Mouse (Mus musculus) stomach, embryonic 14.5 days (tissue): ENCODE results near the gene Lin7c. TPM values are rescaled to one million over a fixed set of nuclear protein-coding genes. Genes with fewer than 3 reads are reported as not detected.

ENCODE experiments used
- ATAC-seq: fragments of 200-750 bp; cut with Nextera tagmentation; 2 replicates; pipeline ENCODE4 v1.8.0; 2017; ENCODE audit warnings: low read depth, moderate TSS enrichment; ENCODE audit not compliant: insufficient number of reproducible peaks, insufficient read depth, low FRiP score
- H3K27ac ChIP-seq: fragments of 300-500 bp; sonication (generic); 2 replicates; pipeline ENCODE4 v1.5.1; 2014; ENCODE audit warnings: mild to moderate bottlenecking, low read length, moderate library complexity, mixed read lengths
- H3K27me3 ChIP-seq: fragments of 300-500 bp; sonication (generic); 2 replicates; pipeline ENCODE4 v1.6.1; 2014; ENCODE audit warnings: low read length, control low read depth, mixed read lengths; ENCODE audit not compliant: control insufficient read depth, insufficient read depth
- H3K36me3 ChIP-seq: fragments of 300-500 bp; sonication (generic); 2 replicates; pipeline ENCODE4 v1.6.1; 2014; ENCODE audit warnings: mild to moderate bottlenecking, control low read depth, low read length, moderate library complexity, mixed read lengths; ENCODE audit not compliant: control insufficient read depth, insufficient read depth
- H3K4me1 ChIP-seq: fragments of 300-500 bp; sonication (generic); 2 replicates; pipeline ENCODE4 v1.6.1; 2014; ENCODE audit warnings: low read length, control low read depth, mixed read lengths; ENCODE audit not compliant: control insufficient read depth, insufficient read depth
- H3K4me2 ChIP-seq: fragments of 300-500 bp; sonication (generic); replicated peaks from 2 replicates; pipeline ENCODE4 v1.6.1; 2014; ENCODE audit warnings: low read depth, low read length, control low read depth
- H3K4me3 ChIP-seq: fragments of 300-500 bp; sonication (generic); 2 replicates; pipeline ENCODE4 v1.5.1; 2014; ENCODE audit warnings: low read depth, low read length, control low read depth
- H3K9ac ChIP-seq: fragments of 300-500 bp; sonication (generic); replicated peaks from 2 replicates; pipeline ENCODE4 v1.6.1; 2014; ENCODE audit warnings: low read depth, mild to moderate bottlenecking, control low read depth, low read length, moderate library complexity, mixed read lengths
- H3K9me3 ChIP-seq: fragments of 300-500 bp; sonication (generic); 2 replicates; pipeline ENCODE4 v1.6.1; 2016; ENCODE audit warnings: low read depth, low read length, control low read depth; ENCODE audit not compliant: control insufficient read depth
- WGBS: fragments of 180-500 bp; shearing (Covaris S2); extraction: QIAGEN DNeasy Blood & Tissue Kit; methylation state at CpG from one replicate; pipeline ENCODE4 v1.1.7; 2014; 5-methylcytosine and 5-hydroxymethylcytosine counted together
- polyA plus RNA-seq: library from polyadenylated mRNA; unstranded; fragments of >200 nt; fragmentation: Nextera tagmentation; extraction: Ambion mirVana; gene quantifications from 2 replicates; pipeline ENCODE4 v1.2.1, GENCODE M21; 2014

The Lin7c gene
- polyA plus RNA-seq, 1 experiment from 2014 or later: 68.8 TPM

- H3K4me1 ChIP-seq: no peaks in the 10 kb centered on the region
- WGBS: 48% methylated on average over 1 of the region's 1 CpGs
- no peak overlapping the region for H3K27ac ChIP-seq
- H3K9ac ChIP-seq: no peak overlapping the region
- no peak overlapping the region for H3K4me3 ChIP-seq
- no peaks in the 10 kb centered on the region for H3K27me3 ChIP-seq
- H3K9me3 ChIP-seq: no peaks in the 10 kb centered on the region
- no peaks in the 10 kb centered on the region for H3K36me3 ChIP-seq
- no peak for ATAC-seq
- no peak overlapping the region for H3K4me2 ChIP-seq
These were observed 9.0 kb upstream of the Lin7c start for GRCm38 (mm10) chr2:109881625-109882024.

GRCm38 (mm10) chr2:109884106-109884505 is 6.5 kb upstream of the Lin7c start:
- no peak for ATAC-seq
- no peaks in the 10 kb centered on the region for H3K36me3 ChIP-seq
- H3K4me1 ChIP-seq: no peaks in the 10 kb centered on the region

GRCm38 (mm10) chr2:109884507-109884906 is 6.1 kb upstream of the Lin7c start:
- H3K9ac ChIP-seq: no peak overlapping the region
- 61% methylated on average over 4 of the region's 4 CpGs for WGBS

More at GRCm38 (mm10) chr2:109884106-109884505, 6.5 kb upstream of the Lin7c start:
- H3K9me3 ChIP-seq: no peaks in the 10 kb centered on the region
- H3K4me2 ChIP-seq: no peak overlapping the region
- no peak overlapping the region for H3K27ac ChIP-seq
- 76% methylated on average over 4 of the region's 4 CpGs for WGBS
- H3K27me3 ChIP-seq: no peaks in the 10 kb centered on the region
- no peak overlapping the region for H3K4me3 ChIP-seq
- no peak overlapping the region for H3K9ac ChIP-seq

GRCm38 (mm10) chr2:109890068-109890467 is 585 bp upstream of the Lin7c start:
- ATAC-seq: no peak
- Histone ChIP-seq H3K4me1 (peaks cover 13% of the 10 kb centered on the region), H3K9me3 (peaks cover 4% of the 10 kb centered on the region; the same call in 1 of the 2 replicates), H3K27me3 (no peaks in the 10 kb centered on the region), H3K27ac (no peak overlapping the region), H3K4me3 (peak overlapping the region; percentile 86), H3K4me2 (peak overlapping the region; percentile 40), H3K36me3 (peaks cover 9% of the 10 kb centered on the region; the same call in 1 of the 2 replicates), H3K9ac (no peak overlapping the region)
- WGBS: 38% methylated on average over 4 of the region's 4 CpGs

More at GRCm38 (mm10) chr2:109884507-109884906, 6.1 kb upstream of the Lin7c start:
- H3K36me3 ChIP-seq: no peaks in the 10 kb centered on the region
- no peak overlapping the region for H3K4me2 ChIP-seq
- ATAC-seq: no peak
- H3K27me3 ChIP-seq: no peaks in the 10 kb centered on the region
- no peaks in the 10 kb centered on the region for H3K9me3 ChIP-seq
- H3K4me1 ChIP-seq: no peaks in the 10 kb centered on the region
- H3K4me3 ChIP-seq: no peak overlapping the region
- no peak overlapping the region for H3K27ac ChIP-seq

- Histone ChIP-seq H3K27ac (peak overlapping the region; percentile 84), H3K27me3 (no peaks in the 10 kb centered on the region), H3K4me2 (peak overlapping the region; percentile 49), H3K9ac (peak overlapping the region; percentile 87), H3K9me3 (peaks cover 4% of the 10 kb centered on the region; the same call in 1 of the 2 replicates), H3K4me3 (peak overlapping the region; percentile 86), H3K36me3 (peaks cover 17% of the 10 kb centered on the region), H3K4me1 (peaks cover 13% of the 10 kb centered on the region)
- peak; percentile 80 for ATAC-seq
- WGBS: under 1% methylated on average over 34 of the region's 34 CpGs
These were observed 378 bp downstream of the Lin7c start for GRCm38 (mm10) chr2:109891031-109891430.

GRCm38 (mm10) chr2:109891471-109891870 is 818 bp downstream of the Lin7c start:
- 32% methylated on average over 4 of the region's 4 CpGs for WGBS
- H3K9me3 ChIP-seq: peaks cover 4% of the 10 kb centered on the region; the same call in 1 of the 2 replicates
- peak overlapping the region; percentile 87 for H3K9ac ChIP-seq
- H3K4me2 ChIP-seq: peak overlapping the region; percentile 49
- peak overlapping the region; percentile 86 for H3K4me3 ChIP-seq
- H3K27ac ChIP-seq: peak overlapping the region; percentile 84; the same call in 1 of the 2 replicates
- peaks cover 21% of the 10 kb centered on the region for H3K36me3 ChIP-seq
- no peak for ATAC-seq
- H3K4me1 ChIP-seq: peaks cover 13% of the 10 kb centered on the region
- no peaks in the 10 kb centered on the region for H3K27me3 ChIP-seq

GRCm38 (mm10) chr2:109896311-109896710 is 5.7 kb downstream of the Lin7c start:
- Histone ChIP-seq H3K36me3 (peaks cover 47% of the 10 kb centered on the region), H3K9me3 (no peaks in the 10 kb centered on the region)
- ATAC-seq: no peak

GRCm38 (mm10) chr2:109902869-109903268 is 12.2 kb downstream of the Lin7c start:
- Histone ChIP-seq H3K9ac (no peak overlapping the region), H3K27me3 (no peaks in the 10 kb centered on the region), H3K9me3 (no peaks in the 10 kb centered on the region), H3K4me1 (no peaks in the 10 kb centered on the region), H3K4me2 (no peak overlapping the region), H3K36me3 (peaks cover 14% of the 10 kb centered on the region), H3K27ac (no peak overlapping the region), H3K4me3 (no peak overlapping the region)
- WGBS: 76% methylated on average over 7 of the region's 7 CpGs
- ATAC-seq: no peak

More at GRCm38 (mm10) chr2:109896311-109896710, 5.7 kb downstream of the Lin7c start:
- Histone ChIP-seq H3K4me1 (peaks cover 13% of the 10 kb centered on the region), H3K4me3 (no peak overlapping the region), H3K4me2 (no peak overlapping the region), H3K27ac (no peak overlapping the region), H3K27me3 (no peaks in the 10 kb centered on the region), H3K9ac (no peak overlapping the region)
- 87% methylated on average over 7 of the region's 7 CpGs for WGBS
